Mouse (Mus musculus) CD4-positive, CD25-positive, alpha-beta regulatory T cell, adult 9 weeks (primary cell): ENCODE measurements around the gene Wrap53. TPM values are rescaled to one million over a fixed set of nuclear protein-coding genes. Genes with fewer than 3 reads are reported as not detected.

Experiments used
- polyA plus RNA-seq: library from polyadenylated mRNA; unstranded; fragments of 100-300 nt; shearing (Covaris generic); gene quantifications from one replicate; pipeline ENCODE4 v1.2.1, GENCODE M21; 2017

Gene Wrap53
- polyA plus RNA-seq = 30.3 TPM

GRCm38 (mm10) chr11:69580091-69580514 is at the start of gene Wrap53, which contains the start of gene Trp53:
Wrap53 (minus strand) TSS chr11:69580255.
Trp53 (plus strand) TSS chr11:69580359.

GRCm38 (mm10) chr11:69621571-69622268 is 41.7 kb upstream of the Wrap53 start, which contains the start of gene Sat2:
Sat2 (plus strand) TSS chr11:69622024.

DNA sequence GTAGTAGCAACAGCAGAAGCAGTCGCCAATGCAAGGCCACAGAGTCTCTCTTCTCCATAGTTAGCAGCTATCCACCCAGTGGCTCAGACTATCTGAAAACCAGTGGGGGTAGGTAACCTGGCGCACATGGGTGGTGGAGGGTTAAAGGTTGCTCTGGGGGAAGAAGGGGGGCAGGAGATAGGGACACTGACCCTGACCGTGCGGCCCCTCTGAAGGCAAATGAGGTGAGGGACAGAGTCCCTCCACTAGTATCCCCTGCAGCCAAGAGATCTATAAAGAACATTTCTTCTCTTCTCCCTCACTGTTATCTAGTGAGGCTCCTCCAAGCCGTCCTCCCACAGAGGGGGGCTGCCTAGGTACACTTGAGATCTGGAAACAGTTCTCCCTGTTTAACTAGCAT is 37.8 kb upstream of the Wrap53 start, which contains the start of gene Shbg:
Shbg (minus strand) TSS at position 101 of the 400 bp plus-strand sequence.

DNA sequence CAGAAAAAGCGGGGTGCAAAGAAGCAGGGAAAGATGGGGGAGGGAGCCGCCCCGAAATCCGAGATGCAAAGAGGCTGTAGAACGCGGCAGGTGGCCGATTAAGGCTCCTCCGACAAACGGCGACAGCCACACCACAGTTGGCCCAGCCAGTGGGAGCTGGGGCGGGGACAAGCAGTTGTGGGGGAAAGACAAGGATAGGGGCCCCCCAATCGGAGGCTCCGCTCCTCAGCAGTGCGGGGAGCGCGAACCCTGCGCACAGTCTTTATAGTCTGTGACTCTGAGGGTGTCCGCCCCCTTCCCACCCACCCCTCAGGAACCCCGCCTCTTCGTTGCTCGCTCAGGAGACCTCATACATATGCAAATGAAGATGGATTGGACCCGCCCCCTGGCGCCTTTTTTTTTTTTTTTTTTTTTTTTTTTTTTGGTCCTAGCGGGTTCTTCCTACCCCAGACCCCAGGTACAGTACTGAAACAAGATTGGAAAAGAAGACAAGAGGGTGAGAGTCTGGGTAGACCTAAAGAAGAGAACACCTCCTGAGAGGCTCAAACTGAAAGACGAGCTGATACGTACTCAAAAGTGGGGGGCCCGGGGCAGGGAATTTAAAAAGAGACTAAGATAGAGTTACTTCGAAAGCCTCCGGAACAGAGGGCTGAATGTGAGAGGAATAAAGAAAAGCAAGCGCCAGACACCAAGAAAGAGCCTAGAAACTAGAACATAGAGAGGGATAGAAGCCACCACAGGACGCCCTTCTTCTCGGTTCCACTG is 25.9 kb upstream of the Wrap53 start, which contains the start of gene Atp1b2:
Atp1b2 (minus strand) TSS at position 217 of the 765 bp plus-strand sequence.

GRCm38 (mm10) chr11:69559851-69560765 is 19.9 kb downstream of the Wrap53 start, which contains the start of gene Efnb3:
Efnb3 (minus strand) TSS chr11:69560205.

DNA sequence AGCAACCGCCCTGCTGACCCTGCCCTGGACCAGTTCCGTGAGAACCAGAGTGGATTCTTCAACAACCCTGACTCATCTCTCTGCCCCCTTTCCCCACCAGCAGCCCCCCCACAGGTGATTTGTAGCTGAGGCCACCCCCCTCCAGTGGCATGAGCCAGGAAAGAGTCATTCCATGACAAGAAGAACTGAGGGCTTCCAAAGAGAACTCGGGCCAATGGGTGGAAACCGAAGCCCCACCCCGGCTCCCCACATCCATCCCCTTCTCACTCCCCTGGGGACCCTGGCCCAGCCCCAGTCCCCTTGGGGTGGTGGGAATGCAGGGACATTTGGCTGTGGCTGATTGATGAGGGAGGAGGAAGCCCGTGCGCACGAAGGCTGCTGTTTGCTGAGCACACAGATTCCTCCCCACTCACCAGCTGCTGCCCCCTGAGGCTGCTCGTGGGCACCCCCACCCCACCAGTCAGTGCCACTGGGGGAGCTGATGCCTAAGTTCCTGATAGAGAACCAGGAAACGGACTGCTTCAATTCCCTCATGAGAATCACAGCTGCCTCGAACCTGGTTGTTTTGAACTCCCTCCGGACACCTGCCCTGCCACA is 30.9 kb downstream of the Wrap53 start, which contains the start of gene Dnah2:
Dnah2 (minus strand) TSS at position 51 of the 597 bp plus-strand sequence.

Other genes starting within 250 kb of the Wrap53 start
- gene Rnf227, start 239.8 kb downstream of the Wrap53 start, polyA plus RNA-seq = 4.7 TPM
- gene Chd3, start 210.8 kb downstream of the Wrap53 start, polyA plus RNA-seq = 60.6 TPM
- gene Naa38, start 184.8 kb downstream of the Wrap53 start, polyA plus RNA-seq = 146 TPM
- 38.7 TPM for gene Cyb5d1, start 184.6 kb downstream of the Wrap53 start, polyA plus RNA-seq
- gene Tmem88, start 182.0 kb downstream of the Wrap53 start, polyA plus RNA-seq = 1.2 TPM
- 4.3 TPM for gene Kdm6b, start 166.6 kb downstream of the Wrap53 start, polyA plus RNA-seq
- not detected for gene Dnah2, start 31.1 kb downstream of the Wrap53 start, polyA plus RNA-seq
- gene Efnb3, start 20.1 kb downstream of the Wrap53 start, polyA plus RNA-seq = 0.36 TPM
- gene Trp53, start 104 bp upstream of the Wrap53 start, polyA plus RNA-seq = 257 TPM
- gene Atp1b2, start 25.7 kb upstream of the Wrap53 start, polyA plus RNA-seq = not detected
- not detected for gene Shbg, start 37.6 kb upstream of the Wrap53 start, polyA plus RNA-seq
- gene Sat2, start 41.8 kb upstream of the Wrap53 start, polyA plus RNA-seq = not detected
- 9.2 TPM for gene Fxr2, start 52.7 kb upstream of the Wrap53 start, polyA plus RNA-seq
- gene Sox15, start 75.1 kb upstream of the Wrap53 start, polyA plus RNA-seq = not detected
- 66.8 TPM for gene Mpdu1, start 82.4 kb upstream of the Wrap53 start, polyA plus RNA-seq
- gene Cd68, start 85.9 kb upstream of the Wrap53 start, polyA plus RNA-seq = 5.7 TPM
- 558 TPM for gene Eif4a1, start 92.2 kb upstream of the Wrap53 start, polyA plus RNA-seq
- 44.6 TPM for gene Senp3, start 101.8 kb upstream of the Wrap53 start, polyA plus RNA-seq
- gene Tnfsf13, start 105.5 kb upstream of the Wrap53 start, polyA plus RNA-seq = not detected
- not detected for gene Tnfsf12, start 115.6 kb upstream of the Wrap53 start, polyA plus RNA-seq
- not detected for gene Tnfsfm13, start 115.8 kb upstream of the Wrap53 start, polyA plus RNA-seq
- 53.7 TPM for gene Polr2a, start 178.4 kb upstream of the Wrap53 start, polyA plus RNA-seq
- not detected for gene Slc35g3, start 181.7 kb upstream of the Wrap53 start, polyA plus RNA-seq
- 4.9 TPM for gene Zbtb4, start 185.7 kb upstream of the Wrap53 start, polyA plus RNA-seq
- 3.5 TPM for gene Chrnb1, start 215.7 kb upstream of the Wrap53 start, polyA plus RNA-seq
- gene Fgf11, start 221.6 kb upstream of the Wrap53 start, polyA plus RNA-seq = not detected
- gene Tmem102, start 225.4 kb upstream of the Wrap53 start, polyA plus RNA-seq = not detected
- gene Gm39566, start 235.0 kb upstream of the Wrap53 start, polyA plus RNA-seq = not detected
- gene Spem2, start 238.2 kb upstream of the Wrap53 start, polyA plus RNA-seq = not detected
- gene Spem1, start 241.9 kb upstream of the Wrap53 start, polyA plus RNA-seq = not detected